Mouse (Mus musculus) liver, adult 2 months (tissue): Measurements from ENCODE around the gene Dcst1. TPM values are rescaled to one million over a fixed set of nuclear protein-coding genes. Genes with fewer than 3 reads are reported as not detected.

Experiments used
- DNase-seq: peaks from one replicate; pipeline ENCODE4 v3.0.0-alpha.2; 2011; ENCODE audit warnings: low read depth, low spot score; ENCODE audit errors: extremely low read depth
- H3K27ac ChIP-seq: fragments of 200-500 bp; replicated peaks from 2 replicates; pipeline ENCODE4 v1.5.1; 2012; ENCODE audit warnings: low read depth, mild to moderate bottlenecking, control low read depth, inconsistent platforms, low read length; ENCODE audit not compliant: insufficient read depth
- H3K27me3 ChIP-seq: fragments of 200-500 bp; 2 replicates; pipeline ENCODE4 v1.6.1; 2012; ENCODE audit warnings: mild to moderate bottlenecking, moderate library complexity, low read length, inconsistent platforms; ENCODE audit not compliant: control insufficient read depth, insufficient read depth
- H3K36me3 ChIP-seq: fragments of 200-500 bp; 2 replicates; pipeline ENCODE4 v1.6.1; 2012; ENCODE audit warnings: low read length, inconsistent platforms; ENCODE audit not compliant: control insufficient read depth, insufficient read depth
- H3K4me1 ChIP-seq: fragments of 200-500 bp; 2 replicates; pipeline ENCODE4 v1.6.1; 2011; ENCODE audit warnings: low read length; ENCODE audit not compliant: control insufficient read depth, insufficient read depth
- H3K4me3 ChIP-seq: fragments of 200-500 bp; 2 replicates; pipeline ENCODE4 v1.5.1; 2011; ENCODE audit warnings: low read depth, mild to moderate bottlenecking, control low read depth, low read length, moderate library complexity; ENCODE audit not compliant: insufficient read depth
- H3K79me2 ChIP-seq: fragments of 200-500 bp; 2 replicates; pipeline ENCODE4 v1.6.1; 2012; ENCODE audit warnings: inconsistent platforms, mild to moderate bottlenecking, low read length, moderate library complexity; ENCODE audit not compliant: control insufficient read depth, insufficient read depth
- H3K9ac ChIP-seq: fragments of 200-500 bp; 2 replicates; pipeline ENCODE4 v1.6.1; 2012; ENCODE audit warnings: low read depth, mild to moderate bottlenecking, control low read depth, inconsistent platforms, low read length
- CTCF ChIP-seq: fragments of 200-500 bp; IDR thresholded peaks from 2 replicates; pipeline ENCODE4 v1.5.1; 2011; ENCODE audit warnings: low read depth, low read length, control low read depth
- POLR2A ChIP-seq: fragments of 200-500 bp; IDR thresholded peaks from 2 replicates; pipeline ENCODE4 v1.6.1; 2011; ENCODE audit warnings: low read length, control low read depth; ENCODE audit not compliant: insufficient read depth; ENCODE audit errors: extremely low read depth
- WGBS: fragments of 180-500 bp; shearing (Covaris S2); methylation state at CpG from one replicate; pipeline ENCODE4 v1.1.7; 2018; 5-methylcytosine and 5-hydroxymethylcytosine counted together
- polyA plus RNA-seq: library from polyadenylated mRNA; depleted of rRNA; stranded (reverse); fragments of >200 nt; gene quantifications from 2 replicates; pipeline ENCODE4 v1.2.3, GENCODE M21; 2012
- total RNA-seq: library from RNA; depleted of rRNA; stranded (reverse); fragments of >200 nt; gene quantifications from 2 replicates; pipeline ENCODE4 v1.2.3, GENCODE M21; 2014

Gene Dcst1
- total and polyA plus RNA-seq, 2 experiments, result 0.04 TPM; not detected in 1

DNA sequence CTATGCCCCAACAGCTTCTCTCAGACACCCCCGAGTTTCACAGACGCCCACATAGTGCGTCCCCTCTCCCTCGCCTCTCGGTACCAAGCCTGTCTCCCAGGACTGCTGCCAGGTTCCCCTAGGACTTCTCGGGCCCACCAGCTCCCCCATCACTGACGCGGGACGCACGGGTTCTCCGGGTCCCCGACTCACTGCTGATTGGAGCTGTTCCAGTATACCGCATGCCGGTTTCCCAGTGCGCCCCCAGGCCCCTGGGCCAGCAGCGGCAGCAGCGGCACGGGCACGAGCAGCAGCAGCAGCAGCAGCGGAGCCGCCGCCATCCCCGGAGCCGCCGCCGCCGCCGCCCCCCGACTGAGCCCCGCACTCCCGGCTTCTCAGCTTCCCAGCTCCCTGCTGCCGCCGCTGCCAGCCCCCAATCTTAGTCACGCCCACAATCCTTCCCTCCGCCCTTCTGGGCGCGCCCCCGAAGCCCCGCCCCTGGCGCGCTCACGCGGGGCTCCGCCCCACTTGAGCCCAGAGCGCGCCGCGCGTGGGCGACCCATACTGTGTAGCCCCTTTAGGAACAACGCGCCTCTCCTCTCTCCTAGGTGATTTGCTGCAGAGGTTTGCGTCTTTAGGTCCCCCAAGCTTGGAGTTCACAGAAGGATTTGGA lies 42.4 kb downstream of the Dcst1 start, which contains the start of gene Efna3:
Efna3 (minus strand) TSS at position 452 of the 652 bp plus-strand sequence.
- TF ChIP-seq CTCF (no peak), POLR2A (no peak)
- peak within 1 kb of the TSS; percentile 40 for H3K9ac ChIP-seq
- H3K36me3 ChIP-seq, result no peaks in the 10 kb centered on the region
- no peak for DNase-seq
- H3K79me2 ChIP-seq, result no peaks in the 10 kb centered on the region
- peaks cover 17% of the 10 kb centered on the region for H3K4me1 ChIP-seq
- 3% methylated on average over 53 of the region's 53 CpGs for WGBS
- peak within 1 kb of the TSS; percentile 42; the same call in 1 of the 2 replicates for H3K4me3 ChIP-seq
- peaks cover 46% of the 10 kb centered on the region for H3K27me3 ChIP-seq
- no peak within 1 kb of the TSS for H3K27ac ChIP-seq

DNA sequence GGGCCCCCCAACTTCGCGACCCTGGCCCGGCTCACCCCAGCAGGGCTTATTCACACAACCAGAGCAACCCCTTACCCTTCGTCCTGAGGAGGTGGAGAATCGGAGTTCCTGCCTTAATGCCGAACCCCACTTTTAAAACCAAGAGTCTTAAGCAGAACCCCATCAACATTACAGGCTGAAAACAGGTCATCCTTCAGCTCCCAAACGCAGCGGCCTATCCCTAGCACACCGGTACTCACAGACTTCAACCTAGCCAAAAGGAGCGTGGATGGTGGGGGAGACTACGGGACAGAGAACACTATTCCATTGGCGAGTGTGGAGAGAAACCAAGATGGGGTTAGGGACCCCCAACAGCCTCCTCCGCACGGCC lies 42.9 kb downstream of the Dcst1 start:
- Histone ChIP-seq H3K4me1 (peaks cover 17% of the 10 kb centered on the region), H3K36me3 (no peaks in the 10 kb centered on the region), H3K9ac (no peak overlapping the region; the same call in 1 of the 2 replicates), H3K27me3 (peaks cover 46% of the 10 kb centered on the region), H3K4me3 (peak overlapping the region; percentile 42; the same call in 1 of the 2 replicates), H3K27ac (no peak overlapping the region), H3K79me2 (no peaks in the 10 kb centered on the region)
- WGBS, result 4% methylated on average over 14 of the region's 14 CpGs
- TF ChIP-seq CTCF, result no peak
- no peak for TF ChIP-seq POLR2A
- DNase-seq, result no peak

DNA sequence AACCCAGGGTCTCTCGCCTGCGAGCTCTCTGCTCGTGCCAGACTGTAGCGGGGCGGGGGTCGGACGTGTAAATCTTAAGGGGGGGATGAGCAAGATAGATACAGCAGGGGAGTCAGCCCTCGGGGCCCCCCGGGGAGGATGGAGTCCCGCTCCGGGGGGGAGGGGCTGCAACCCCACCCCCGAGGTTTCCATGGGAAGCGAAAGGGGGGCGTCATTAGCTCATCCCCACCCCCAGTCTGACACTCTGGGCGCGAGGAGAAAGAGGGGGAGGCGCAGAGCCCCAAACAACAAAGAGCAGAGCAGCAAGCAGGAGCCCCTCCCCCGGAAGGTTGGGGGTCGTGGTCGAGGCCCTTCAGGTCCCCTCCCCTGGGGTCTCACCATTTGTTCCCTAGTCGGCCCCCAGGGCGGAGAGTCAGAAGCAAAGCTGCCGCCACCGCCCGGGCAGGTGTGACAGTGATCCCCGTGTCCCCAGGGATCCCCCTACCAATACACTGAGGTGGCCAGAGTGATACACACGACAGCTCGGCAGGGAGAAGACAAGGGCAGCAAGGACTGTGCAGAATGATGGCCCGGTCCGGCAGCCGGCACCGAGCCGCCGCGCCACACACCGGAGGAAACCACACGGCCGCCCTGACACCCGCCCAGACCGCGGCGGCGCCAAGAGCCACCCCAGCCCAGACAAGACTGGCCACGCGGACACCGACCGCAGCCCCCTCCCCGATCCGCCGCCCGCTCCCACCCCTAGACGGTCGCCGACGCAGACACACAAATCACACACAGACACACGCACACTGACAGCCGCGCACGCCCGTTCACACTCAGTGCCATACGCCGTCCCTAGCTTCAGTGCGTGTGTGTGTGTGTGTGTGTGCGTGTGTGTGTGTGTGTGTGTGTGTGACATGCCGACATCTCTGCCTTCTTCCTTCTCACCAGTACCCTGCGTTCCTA lies 43.6 kb downstream of the Dcst1 start:
- H3K9ac ChIP-seq, result no peak overlapping the region
- H3K4me3 ChIP-seq, result peak overlapping the region; percentile 16; the same call in 1 of the 2 replicates
- H3K27ac ChIP-seq, result no peak overlapping the region
- WGBS, result 2% methylated on average over 65 of the region's 66 CpGs
- TF ChIP-seq CTCF (no peak), POLR2A (no peak)
- H3K79me2 ChIP-seq, result no peaks in the 10 kb centered on the region
- no peak for DNase-seq
- H3K27me3 ChIP-seq, result peaks cover 46% of the 10 kb centered on the region
- H3K4me1 ChIP-seq, result peaks cover 18% of the 10 kb centered on the region
- H3K36me3 ChIP-seq, result no peaks in the 10 kb centered on the region

- DNase-seq, result no peak
- Histone ChIP-seq H3K4me3 (peak overlapping the region; percentile 0; the same call in 1 of the 2 replicates), H3K4me1 (peaks cover 21% of the 10 kb centered on the region), H3K79me2 (no peaks in the 10 kb centered on the region), H3K27me3 (peaks cover 46% of the 10 kb centered on the region), H3K27ac (no peak overlapping the region), H3K9ac (no peak overlapping the region), H3K36me3 (no peaks in the 10 kb centered on the region)
- 3% methylated on average over 38 of the region's 41 CpGs for WGBS
- TF ChIP-seq POLR2A, result no peak
- TF ChIP-seq CTCF, result no peak
Measured at GRCm38 (mm10) chr3:89320581-89321182, 44.4 kb downstream of the Dcst1 start.

- Histone ChIP-seq H3K9ac (no peak overlapping the region), H3K4me3 (no peak overlapping the region), H3K79me2 (no peaks in the 10 kb centered on the region), H3K4me1 (peaks cover 21% of the 10 kb centered on the region), H3K27me3 (peaks cover 46% of the 10 kb centered on the region), H3K27ac (no peak overlapping the region), H3K36me3 (no peaks in the 10 kb centered on the region)
- TF ChIP-seq CTCF (no peak), POLR2A (no peak)
- no peak for DNase-seq
- 4% methylated on average over 58 of the region's 58 CpGs for WGBS
Measured at GRCm38 (mm10) chr3:89319591-89320350, 45.3 kb downstream of the Dcst1 start.
